Mouse (Mus musculus) liver, postnatal 0 days (tissue): ENCODE results near the gene Klhl12. TPM values are rescaled to one million over a fixed set of nuclear protein-coding genes. Genes with fewer than 3 reads are reported as not detected.

Source experiments
- ATAC-seq: fragments of 200-750 bp; cut with Nextera tagmentation; 2 replicates; pipeline ENCODE4 v1.8.0; 2017; ENCODE audit warnings: mild to moderate bottlenecking, moderate library complexity
- DNase-seq: peaks from one replicate; pipeline ENCODE4 v3.0.0-alpha.2; 2016
- H3K27ac ChIP-seq: fragments of 300-500 bp; sonication (generic); 2 replicates; pipeline ENCODE4 v1.5.1; 2014; ENCODE audit warnings: antibody characterized with exemption, moderate library complexity, mild to moderate bottlenecking, low read depth
- H3K27me3 ChIP-seq: fragments of 300-500 bp; sonication (generic); 2 replicates; pipeline ENCODE4 v1.6.1; 2014; ENCODE audit warnings: low read length, control low read depth, mixed read lengths; ENCODE audit not compliant: insufficient read depth
- H3K36me3 ChIP-seq: fragments of 300-500 bp; sonication (generic); replicated peaks from 2 replicates; pipeline ENCODE4 v1.6.1; 2014; ENCODE audit warnings: mild to moderate bottlenecking, control low read depth, low read length, moderate library complexity, mixed read lengths; ENCODE audit not compliant: insufficient read depth
- H3K4me1 ChIP-seq: fragments of 300-500 bp; sonication (generic); 2 replicates; pipeline ENCODE4 v1.6.1; 2014; ENCODE audit warnings: antibody characterized with exemption, mild to moderate bottlenecking, control low read depth; ENCODE audit not compliant: insufficient read depth
- H3K4me2 ChIP-seq: fragments of 300-500 bp; sonication (generic); 2 replicates; pipeline ENCODE4 v1.6.1; 2014; ENCODE audit warnings: low read depth, mild to moderate bottlenecking, low read length, moderate library complexity, mixed read lengths
- H3K4me3 ChIP-seq: fragments of 300-500 bp; sonication (generic); 2 replicates; pipeline ENCODE4 v1.5.1; 2014; ENCODE audit warnings: low read depth, low read length
- H3K9ac ChIP-seq: fragments of 300-500 bp; sonication (generic); replicated peaks from 2 replicates; pipeline ENCODE4 v1.6.1; 2014; ENCODE audit warnings: mild to moderate bottlenecking, moderate library complexity
- H3K9me3 ChIP-seq: fragments of 300-500 bp; sonication (generic); 2 replicates; pipeline ENCODE4 v1.6.1; 2016; ENCODE audit warnings: mild to moderate bottlenecking, control low read depth, low read length, mixed read lengths
- CTCF ChIP-seq: sonication (generic); IDR thresholded peaks from 2 replicates; pipeline ENCODE4 v1.5.1; 2016; ENCODE audit warnings: antibody characterized with exemption, low read depth
- EP300 ChIP-seq: IDR thresholded peaks from 2 replicates; pipeline ENCODE4 v1.6.1; 2016; ENCODE audit warnings: antibody characterized with exemption, low read depth, mild to moderate bottlenecking
- WGBS: fragments of 180-500 bp; shearing (Covaris S2); extraction: QIAGEN DNeasy Blood & Tissue Kit; methylation state at CpG from one replicate; pipeline ENCODE4 v1.1.7; 2014; ENCODE audit not compliant: insufficient replicate concordance; 5-methylcytosine and 5-hydroxymethylcytosine counted together
- polyA plus RNA-seq: library from polyadenylated mRNA; unstranded; fragments of >200 nt; fragmentation: Nextera tagmentation; extraction: Ambion mirVana; gene quantifications from 2 replicates; pipeline ENCODE4 v1.2.1, GENCODE M21; 2015

Gene Klhl12
- polyA plus RNA-seq, 1 experiment from 2014 or later: 13.2 TPM

- H3K4me3 ChIP-seq: no peak overlapping the region
- H3K36me3 ChIP-seq: peaks cover 30% of the 10 kb centered on the region
- H3K4me2 ChIP-seq: peak overlapping the region; percentile 85; the same call in 1 of the 2 replicates
- H3K9me3 ChIP-seq: no peaks in the 10 kb centered on the region
- DNase-seq: no peak
- TF ChIP-seq EP300: no peak
- no peak for TF ChIP-seq CTCF
- WGBS: 80% methylated on average over 7 of the region's 7 CpGs
- no peak for ATAC-seq
- H3K27ac ChIP-seq: no peak overlapping the region; the same call in 1 of the 2 replicates
- peaks cover 25% of the 10 kb centered on the region for H3K4me1 ChIP-seq
- H3K27me3 ChIP-seq: no peaks in the 10 kb centered on the region
- H3K9ac ChIP-seq: no peak overlapping the region
Measured at GRCm38 (mm10) chr1:134458139-134458727, 2.9 kb downstream of the Klhl12 start.

GRCm38 (mm10) chr1:134460294-134461284, 5.3 kb downstream of the Klhl12 start:
- no peak overlapping the region; the same call in 1 of the 2 replicates for H3K9ac ChIP-seq
- DNase-seq (no peak), ATAC-seq (peak; percentile 94)
- H3K4me1 ChIP-seq: peaks cover 16% of the 10 kb centered on the region
- no peak overlapping the region for H3K4me3 ChIP-seq
- TF ChIP-seq EP300: peak; percentile 95
- no peak for TF ChIP-seq CTCF
- peak overlapping the region; percentile 37; the same call in 1 of the 2 replicates for H3K4me2 ChIP-seq
- H3K9me3 ChIP-seq: no peaks in the 10 kb centered on the region
- H3K36me3 ChIP-seq: peaks cover 49% of the 10 kb centered on the region
- no peaks in the 10 kb centered on the region for H3K27me3 ChIP-seq
- peak overlapping the region; percentile 92 for H3K27ac ChIP-seq
- WGBS: 48% methylated on average over 1 of the region's 1 CpGs

DNA sequence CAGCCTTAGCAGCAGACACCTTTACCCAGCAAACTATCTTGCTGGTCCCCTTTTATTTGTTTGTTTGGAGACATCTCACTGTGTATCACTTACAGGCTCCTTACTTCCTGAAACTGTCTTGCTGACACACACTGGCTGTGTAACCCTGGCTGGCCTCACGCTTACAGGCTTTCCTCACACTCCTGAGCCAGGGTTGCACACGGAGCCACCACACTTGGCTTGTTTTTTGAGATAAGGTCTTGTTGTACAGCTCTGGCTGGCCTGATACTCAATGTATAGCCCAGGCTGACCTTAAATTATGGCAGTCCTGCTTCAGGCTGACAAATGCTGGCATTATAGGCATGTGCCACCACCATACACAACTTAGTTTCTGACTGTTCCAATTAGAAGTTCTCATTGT, 29.3 kb downstream of the Klhl12 start:
- H3K27me3 ChIP-seq: no peaks in the 10 kb centered on the region
- TF ChIP-seq CTCF (no peak), EP300 (no peak)
- no peak for DNase-seq
- no peaks in the 10 kb centered on the region for H3K4me1 ChIP-seq
- peaks cover 66% of the 10 kb centered on the region for H3K36me3 ChIP-seq
- H3K27ac ChIP-seq: no peak overlapping the region
- no peak overlapping the region for H3K4me2 ChIP-seq
- H3K4me3 ChIP-seq: no peak overlapping the region
- 35% methylated on average over 2 of the region's 2 CpGs for WGBS
- H3K9me3 ChIP-seq: no peaks in the 10 kb centered on the region
- ATAC-seq: peak; percentile 67
- H3K9ac ChIP-seq: no peak overlapping the region

DNA sequence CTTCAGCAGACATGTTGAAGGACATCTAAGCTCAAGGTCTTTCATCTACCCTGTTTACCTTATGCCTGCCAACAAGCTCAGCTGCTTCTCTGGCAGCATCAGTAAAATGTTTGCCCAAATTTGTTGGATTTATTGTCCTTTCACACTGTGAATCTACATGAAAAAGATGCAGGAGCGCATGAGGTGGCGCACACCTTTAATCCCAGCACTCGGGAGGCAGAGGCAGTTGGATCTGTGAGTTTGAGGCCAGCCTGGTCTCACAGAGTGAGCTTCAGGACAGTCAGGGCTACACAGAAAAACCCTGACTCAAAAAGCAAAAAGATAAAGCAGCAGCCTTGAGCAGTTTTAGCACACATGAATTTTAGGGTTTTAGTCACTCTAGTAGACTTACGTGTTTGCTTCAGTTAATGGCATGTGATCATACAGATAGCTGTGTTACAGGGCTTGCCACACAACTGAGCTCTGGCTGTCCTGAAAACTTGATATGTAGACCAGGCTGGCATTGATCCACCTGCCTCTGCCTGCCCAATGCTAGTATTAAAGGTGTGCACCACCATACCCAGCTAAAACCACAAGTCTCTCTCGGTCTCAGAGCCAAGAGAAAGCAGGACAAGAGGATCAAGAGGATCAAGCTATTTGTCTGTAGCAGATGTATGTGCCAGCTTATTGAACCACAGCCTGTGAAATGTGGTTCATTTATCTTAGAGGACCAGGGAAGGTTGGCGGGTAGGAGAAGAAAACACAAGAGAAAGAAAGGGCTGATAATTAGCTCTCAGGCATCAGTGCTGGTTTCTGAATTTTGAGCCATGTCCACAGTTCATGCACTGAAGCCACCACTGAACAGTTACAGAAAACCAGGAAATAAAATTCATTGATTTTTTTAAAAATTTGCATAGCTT, 35.8 kb downstream of the Klhl12 start:
- H3K9ac ChIP-seq: no peak overlapping the region
- peak overlapping the region; percentile 39; the same call in 1 of the 2 replicates for H3K27ac ChIP-seq
- no peak overlapping the region for H3K4me3 ChIP-seq
- peaks cover 7% of the 10 kb centered on the region for H3K4me1 ChIP-seq
- no peak for ATAC-seq
- no peaks in the 10 kb centered on the region for H3K27me3 ChIP-seq
- H3K9me3 ChIP-seq: no peaks in the 10 kb centered on the region
- H3K36me3 ChIP-seq: peaks cover 36% of the 10 kb centered on the region
- DNase-seq: no peak
- 67% methylated on average over 6 of the region's 6 CpGs for WGBS
- no peak for TF ChIP-seq CTCF
- TF ChIP-seq EP300: peak; percentile 64
- H3K4me2 ChIP-seq: no peak overlapping the region

- no peak for ATAC-seq
- no peak overlapping the region for H3K4me3 ChIP-seq
- no peak overlapping the region for H3K4me2 ChIP-seq
- H3K36me3 ChIP-seq: peaks cover 30% of the 10 kb centered on the region
- DNase-seq: no peak
- 83% methylated on average over 7 of the region's 7 CpGs for WGBS
- H3K9ac ChIP-seq: no peak overlapping the region
- no peaks in the 10 kb centered on the region for H3K27me3 ChIP-seq
- TF ChIP-seq EP300 (no peak), CTCF (no peak)
- H3K4me1 ChIP-seq: peaks cover 9% of the 10 kb centered on the region
- no peaks in the 10 kb centered on the region for H3K9me3 ChIP-seq
- no peak overlapping the region for H3K27ac ChIP-seq
Measured at GRCm38 (mm10) chr1:134492276-134492675, 36.9 kb downstream of the Klhl12 start.
